13 mouse cellular contexts compared by ENCODE assay signal in the genomic region with DNA sequence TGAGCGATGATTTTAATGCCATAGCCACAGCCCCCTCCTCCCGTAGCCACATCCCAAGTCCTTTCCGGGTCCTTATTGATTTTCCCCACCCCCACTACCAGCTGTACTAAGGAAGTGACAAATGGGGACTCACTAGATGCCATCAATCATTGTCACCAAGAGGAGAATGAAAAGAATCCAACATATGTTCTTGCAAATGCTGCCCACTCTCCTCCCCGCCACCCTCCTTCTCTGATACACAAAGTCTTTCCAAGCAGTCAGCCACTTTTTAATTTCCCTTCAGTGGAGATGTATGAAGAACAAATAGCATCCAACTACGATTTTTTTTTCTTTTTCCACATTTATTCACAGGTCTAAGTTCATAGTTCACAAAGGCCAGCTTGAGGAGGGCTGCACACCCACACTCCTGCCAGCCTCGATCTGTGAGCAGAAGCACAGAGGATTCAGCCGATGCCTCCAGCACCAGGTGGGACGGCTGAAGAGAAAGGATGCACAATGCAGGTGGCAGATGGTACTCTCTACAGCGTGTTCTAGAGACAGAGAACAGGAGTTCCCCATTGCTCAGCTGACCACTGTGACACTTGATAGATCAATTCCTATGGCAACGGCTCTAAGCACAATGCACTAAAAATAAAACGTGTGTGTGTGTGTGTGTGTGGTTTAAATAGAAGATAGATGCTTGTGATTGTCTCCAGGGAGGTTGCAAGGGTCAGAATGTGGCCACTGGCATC.
DNase-seq lines count a peak whose midpoint lies in the region; ATAC-seq lines count a peak whose summit lies in the region.
"Had no signal": no experiment of that assay in that cellular context is flagged by ENCODE, and none has a peak within 500 bp of the region (broad histone marks: within the 10 kb centered on the region; RNA-seq: fewer than 3 reads in every experiment).

No protein-coding gene starts in this region.

- peaks cover 19% of the 10 kb centered on the region for H3K4me1 ChIP-seq in midbrain, embryonic 11.5 days (ENCODE audit: control insufficient read depth, insufficient read depth, low read length)
- H3K4me1 ChIP-seq in midbrain, embryonic 16.5 days (ENCODE audit: control insufficient read depth, insufficient read depth, low read length), result peaks cover 5% of the 10 kb centered on the region
- peaks cover 6% of the 10 kb centered on the region for H3K4me1 ChIP-seq in hindbrain, embryonic 16.5 days (ENCODE audit: control insufficient read depth, insufficient read depth, low read depth, low read length)
- H3K4me1 ChIP-seq in neural tube, embryonic 13.5 days (replicated peaks), result peaks cover 35% of the 10 kb centered on the region
- H3K4me1 ChIP-seq in limb, embryonic 10.5 days, result peaks cover 40% of the 10 kb centered on the region

- H3K27me3 ChIP-seq in midbrain, embryonic 11.5 days (ENCODE audit: control insufficient read depth, insufficient read depth, low read length), result no peaks in the 10 kb centered on the region
- H3K27me3 ChIP-seq in midbrain, embryonic 16.5 days (ENCODE audit: control insufficient read depth, insufficient read depth, low read depth, low read length), result no peaks in the 10 kb centered on the region
- no peaks in the 10 kb centered on the region for H3K27me3 ChIP-seq in hindbrain, embryonic 16.5 days (replicated peaks; ENCODE audit: control insufficient read depth, insufficient read depth, low read length)
- no peaks in the 10 kb centered on the region for H3K27me3 ChIP-seq in neural tube, embryonic 13.5 days
- H3K27me3 ChIP-seq in limb, embryonic 10.5 days (ENCODE audit: low read depth, poor library complexity, severe bottlenecking), result no peaks in the 10 kb centered on the region
- H3K27me3 ChIP-seq: intestine, embryonic 15.5 days had no signal

- no peak overlapping the region for H3K27ac ChIP-seq in midbrain, embryonic 11.5 days (ENCODE audit: low read depth, low read length)
- no peak overlapping the region for H3K27ac ChIP-seq in midbrain, embryonic 16.5 days (ENCODE audit: low read length)
- 0 out of 2 replicates have a peak overlapping the region, but pooled peaks have one; percentile 0 for H3K27ac ChIP-seq in hindbrain, embryonic 16.5 days (ENCODE audit: low read depth, low read length)
- H3K27ac ChIP-seq in neural tube, embryonic 13.5 days (replicated peaks), result 0 out of 2 replicates have a peak overlapping the region, but pooled peaks have one; percentile 6
- no peak overlapping the region for H3K27ac ChIP-seq in limb, embryonic 10.5 days
- H3K27ac ChIP-seq: heart, embryonic 10.5 days; intestine, embryonic 15.5 days had no signal

- H3K9ac ChIP-seq in midbrain, embryonic 11.5 days (ENCODE audit: low read length), result no peak overlapping the region
- no peak overlapping the region for H3K9ac ChIP-seq in midbrain, embryonic 16.5 days (ENCODE audit: low read depth, low read length)
- H3K9ac ChIP-seq in hindbrain, embryonic 16.5 days (ENCODE audit: low read depth, low read length), result 0 out of 2 replicates have a peak overlapping the region, but pooled peaks have one; percentile 8
- 0 out of 2 replicates have a peak overlapping the region, but pooled peaks have one; percentile 13 for H3K9ac ChIP-seq in neural tube, embryonic 13.5 days
- H3K9ac ChIP-seq: intestine, embryonic 15.5 days; lung, embryonic 14.5 days had no signal

- H3K4me2 ChIP-seq in midbrain, embryonic 11.5 days, result no peak overlapping the region
- no peak overlapping the region for H3K4me2 ChIP-seq in midbrain, embryonic 16.5 days (ENCODE audit: low read length)
- peak overlapping the region; percentile 13; the same call in 1 of the 2 replicates for H3K4me2 ChIP-seq in hindbrain, embryonic 16.5 days (ENCODE audit: low read length)
- H3K4me2 ChIP-seq in neural tube, embryonic 13.5 days, result no peak overlapping the region
- H3K4me2 ChIP-seq: intestine, embryonic 15.5 days; lung, embryonic 14.5 days had no signal

- peak; percentile 73 for ATAC-seq in midbrain, embryonic 11.5 days (ENCODE audit: low FRiP score)
- no peak for ATAC-seq in midbrain, embryonic 16.5 days
- peak; percentile 70 for ATAC-seq in hindbrain, embryonic 16.5 days
- ATAC-seq in neural tube, embryonic 13.5 days (ENCODE audit: low read depth), result peak; percentile 45; the same call in 1 of the 2 replicates
- ATAC-seq: intestine, embryonic 15.5 days had no signal

- no peak overlapping the region for H3K4me3 ChIP-seq in midbrain, embryonic 11.5 days (ENCODE audit: low read depth, low read length)
- H3K4me3 ChIP-seq in midbrain, embryonic 16.5 days (ENCODE audit: low read depth, low read length), result no peak overlapping the region
- no peak overlapping the region for H3K4me3 ChIP-seq in hindbrain, embryonic 16.5 days (ENCODE audit: low read length)
- H3K4me3 ChIP-seq in neural tube, embryonic 13.5 days, result no peak overlapping the region
- H3K4me3 ChIP-seq in limb, embryonic 10.5 days, result no peak overlapping the region
- H3K4me3 ChIP-seq: heart, embryonic 10.5 days; intestine, embryonic 15.5 days; myocyte had no signal

- DNase-seq in midbrain, embryonic 11.5 days (ENCODE audit: low spot score, missing footprints), result no peak
- DNase-seq in embryo, embryonic 9.5 days (ENCODE audit: extremely low spot score), result peak; percentile 46
- DNase-seq in limb, embryonic 10.5 days (ENCODE audit: low spot score), result no peak
- no peak for DNase-seq in kidney, postnatal 36 days
- DNase-seq in gastrocnemius, postnatal 25 days, result no peak
- DNase-seq: lung, embryonic 14.5 days; thymus, adult 18-20 months had no signal

- WGBS in midbrain, embryonic 11.5 days, result 48% methylated on average over 11 of the region's 11 CpGs
- 32% methylated on average over 11 of the region's 11 CpGs for WGBS in midbrain, embryonic 16.5 days
- WGBS in hindbrain, embryonic 16.5 days, result 24% methylated on average over 11 of the region's 11 CpGs
- WGBS in neural tube, embryonic 13.5 days, result 16% methylated on average over 11 of the region's 11 CpGs
- 50% methylated on average over 11 of the region's 11 CpGs for WGBS in limb, embryonic 10.5 days

- no peaks in the 10 kb centered on the region for H3K36me3 ChIP-seq in midbrain, embryonic 11.5 days (ENCODE audit: control insufficient read depth, insufficient read depth, low read length)
- H3K36me3 ChIP-seq in midbrain, embryonic 16.5 days (ENCODE audit: control insufficient read depth, insufficient read depth, low read length), result no peaks in the 10 kb centered on the region
- no peaks in the 10 kb centered on the region for H3K36me3 ChIP-seq in hindbrain, embryonic 16.5 days (ENCODE audit: control insufficient read depth, insufficient read depth, low read length)
- no peaks in the 10 kb centered on the region for H3K36me3 ChIP-seq in neural tube, embryonic 13.5 days
- no peaks in the 10 kb centered on the region for H3K36me3 ChIP-seq in limb, embryonic 10.5 days
- H3K36me3 ChIP-seq: heart, embryonic 10.5 days; intestine, embryonic 15.5 days had no signal

- H3K9me3 ChIP-seq in midbrain, embryonic 11.5 days (ENCODE audit: control insufficient read depth, low read length), result no peaks in the 10 kb centered on the region
- no peaks in the 10 kb centered on the region for H3K9me3 ChIP-seq in midbrain, embryonic 16.5 days (replicated peaks; ENCODE audit: control insufficient read depth, low read length, poor library complexity, severe bottlenecking)
- H3K9me3 ChIP-seq in hindbrain, embryonic 16.5 days (ENCODE audit: control insufficient read depth, low read length), result no peaks in the 10 kb centered on the region
- no peaks in the 10 kb centered on the region for H3K9me3 ChIP-seq in neural tube, embryonic 13.5 days
- H3K9me3 ChIP-seq in limb, embryonic 10.5 days (replicated peaks), result no peaks in the 10 kb centered on the region
- H3K9me3 ChIP-seq: heart, embryonic 10.5 days; intestine, embryonic 15.5 days had no signal

Comparison
In these comparisons a context has a peak if more than half of its experiments do, and no peak if none do; other contexts are left out.
1. H3K27ac ChIP-seq: peak in hindbrain, embryonic 16.5 days (single experiment) and neural tube, embryonic 13.5 days (single experiment); none in midbrain, embryonic 11.5 days (single experiment), midbrain, embryonic 16.5 days (single experiment) and limb, embryonic 10.5 days (single experiment).
2. H3K9ac ChIP-seq: peak in hindbrain, embryonic 16.5 days (single experiment) and neural tube, embryonic 13.5 days (single experiment); none in midbrain, embryonic 11.5 days (single experiment) and midbrain, embryonic 16.5 days (single experiment).